Mouse (Mus musculus) bone marrow, adult 2 months (tissue): ENCODE measurements around the gene Gpr87.

Experiments used
- CTCF ChIP-seq: fragments of 200-500 bp; IDR thresholded peaks from 2 replicates; pipeline ENCODE4 v1.5.1; 2011; ENCODE audit warnings: low read length, control low read depth; ENCODE audit not compliant: control insufficient read depth, insufficient read depth
- POLR2A ChIP-seq: fragments of 200-500 bp; IDR thresholded peaks from 2 replicates; pipeline ENCODE4 v1.6.1; 2011; ENCODE audit warnings: low read depth, mild to moderate bottlenecking, control low read depth, low read length, borderline replicate concordance; ENCODE audit not compliant: control insufficient read depth

- TF ChIP-seq POLR2A = no peak
- no peak for TF ChIP-seq CTCF
These were observed 63.8 kb downstream of the Gpr87 start for GRCm38 (mm10) chr3:59131081-59131480.
